Mouse (Mus musculus): ENCODE measurements around the gene Atf1. TPM values are rescaled to one million over a fixed set of nuclear protein-coding genes. Genes with fewer than 3 reads are reported as not detected.
"Not testable (repeated sequence)": the region's sequence is repeated elsewhere in the genome, so short reads cannot be mapped to it uniquely, and the experiment has no call there.

Atf1 gene
- polyA plus RNA-seq, 1 experiment from 2014 or later = 31.8 TPM

GRCm38 (mm10) chr15:100265586-100266325 is 38.1 kb downstream of the Atf1 start:
- Histone ChIP-seq H3K9me3 (ENCODE audit: control insufficient read depth, low read length) (no peaks in the 10 kb centered on the region), H3K27ac (ENCODE audit: low read depth, low read length) (no peak overlapping the region), H3K27me3 (ENCODE audit: control insufficient read depth, insufficient read depth, low read length) (no peaks in the 10 kb centered on the region), H3K4me2 (no peak overlapping the region), H3K36me3 (ENCODE audit: control insufficient read depth, insufficient read depth, low read length) (no peaks in the 10 kb centered on the region), H3K4me1 (ENCODE audit: control insufficient read depth, insufficient read depth, low read length) (no peaks in the 10 kb centered on the region), H3K4me3 (ENCODE audit: low read depth, low read length) (no peak overlapping the region), H3K9ac (ENCODE audit: low read length) (no peak overlapping the region)
- no peak for ATAC-seq (ENCODE audit: low FRiP score)
- WGBS = 80% methylated on average over 4 of the region's 5 CpGs
- DNase-seq (ENCODE audit: low spot score, missing footprints) = no peak

- DNase-seq (ENCODE audit: low spot score, missing footprints) (no peak), ATAC-seq (ENCODE audit: low FRiP score) (no peak)
- Histone ChIP-seq H3K27ac (ENCODE audit: low read depth, low read length) (no peak overlapping the region), H3K27me3 (ENCODE audit: control insufficient read depth, insufficient read depth, low read length) (no peaks in the 10 kb centered on the region), H3K36me3 (ENCODE audit: control insufficient read depth, insufficient read depth, low read length) (no peaks in the 10 kb centered on the region), H3K4me3 (ENCODE audit: low read depth, low read length) (no peak overlapping the region), H3K4me1 (ENCODE audit: control insufficient read depth, insufficient read depth, low read length) (no peaks in the 10 kb centered on the region), H3K4me2 (no peak overlapping the region), H3K9me3 (ENCODE audit: control insufficient read depth, low read length) (no peaks in the 10 kb centered on the region), H3K9ac (ENCODE audit: low read length) (no peak overlapping the region)
- 76% methylated on average over 2 of the region's 2 CpGs for WGBS
Observed at GRCm38 (mm10) chr15:100268916-100269315, 41.3 kb downstream of the Atf1 start.

- no peak overlapping the region for H3K4me2 ChIP-seq
- WGBS = 11% methylated on average over 9 of the region's 9 CpGs
- no peak overlapping the region for H3K4me3 ChIP-seq (ENCODE audit: low read depth, low read length)
- no peak overlapping the region for H3K27ac ChIP-seq (ENCODE audit: low read depth, low read length)
- H3K27me3 ChIP-seq (ENCODE audit: control insufficient read depth, insufficient read depth, low read length) = no peaks in the 10 kb centered on the region
- ATAC-seq (ENCODE audit: low FRiP score) = no peak
- DNase-seq (ENCODE audit: low spot score, missing footprints) = no peak
- H3K36me3 ChIP-seq (ENCODE audit: control insufficient read depth, insufficient read depth, low read length) = no peaks in the 10 kb centered on the region
- H3K9me3 ChIP-seq (ENCODE audit: control insufficient read depth, low read length) = no peaks in the 10 kb centered on the region
- no peak overlapping the region for H3K9ac ChIP-seq (ENCODE audit: low read length)
- H3K4me1 ChIP-seq (ENCODE audit: control insufficient read depth, insufficient read depth, low read length) = no peaks in the 10 kb centered on the region
Observed at GRCm38 (mm10) chr15:100269776-100270175, 42.2 kb downstream of the Atf1 start.

- 16% methylated on average over 7 of the region's 7 CpGs for WGBS
- H3K36me3 ChIP-seq (ENCODE audit: control insufficient read depth, insufficient read depth, low read length); H3K9ac ChIP-seq (ENCODE audit: low read length); ATAC-seq (ENCODE audit: low FRiP score); H3K27me3 ChIP-seq (ENCODE audit: control insufficient read depth, insufficient read depth, low read length); DNase-seq (ENCODE audit: low spot score, missing footprints); H3K27ac ChIP-seq (ENCODE audit: low read depth, low read length); H3K4me1 ChIP-seq (ENCODE audit: control insufficient read depth, insufficient read depth, low read length); H3K4me3 ChIP-seq (ENCODE audit: low read depth, low read length); H3K9me3 ChIP-seq (ENCODE audit: control insufficient read depth, low read length); H3K4me2 ChIP-seq: not testable (repeated sequence)
Observed at GRCm38 (mm10) chr15:100270609-100271008, 43.0 kb downstream of the Atf1 start.

GRCm38 (mm10) chr15:100271411-100271810 is 43.8 kb downstream of the Atf1 start:
- Histone ChIP-seq H3K27ac (ENCODE audit: low read depth, low read length) (no peak overlapping the region), H3K9me3 (ENCODE audit: control insufficient read depth, low read length) (no peaks in the 10 kb centered on the region), H3K4me1 (ENCODE audit: control insufficient read depth, insufficient read depth, low read length) (no peaks in the 10 kb centered on the region), H3K9ac (ENCODE audit: low read length) (no peak overlapping the region), H3K27me3 (ENCODE audit: control insufficient read depth, insufficient read depth, low read length) (no peaks in the 10 kb centered on the region), H3K4me2 (no peak overlapping the region), H3K36me3 (ENCODE audit: control insufficient read depth, insufficient read depth, low read length) (no peaks in the 10 kb centered on the region), H3K4me3 (ENCODE audit: low read depth, low read length) (no peak overlapping the region)
- WGBS = 51% methylated on average over 14 of the region's 14 CpGs
- DNase-seq (ENCODE audit: low spot score, missing footprints) (no peak), ATAC-seq (ENCODE audit: low FRiP score) (no peak)

- WGBS = 87% methylated on average over 4 of the region's 4 CpGs
- H3K4me3 ChIP-seq (ENCODE audit: low read depth, low read length); H3K36me3 ChIP-seq (ENCODE audit: control insufficient read depth, insufficient read depth, low read length); H3K4me2 ChIP-seq; H3K27ac ChIP-seq (ENCODE audit: low read depth, low read length); H3K4me1 ChIP-seq (ENCODE audit: control insufficient read depth, insufficient read depth, low read length); H3K27me3 ChIP-seq (ENCODE audit: control insufficient read depth, insufficient read depth, low read length); DNase-seq (ENCODE audit: low spot score, missing footprints); H3K9ac ChIP-seq (ENCODE audit: low read length); H3K9me3 ChIP-seq (ENCODE audit: control insufficient read depth, low read length); ATAC-seq (ENCODE audit: low FRiP score): not testable (repeated sequence)
Observed at GRCm38 (mm10) chr15:100273791-100274308, 46.2 kb downstream of the Atf1 start.

GRCm38 (mm10) chr15:100274790-100275559 is 47.4 kb downstream of the Atf1 start:
- DNase-seq (ENCODE audit: low spot score, missing footprints) = no peak
- Histone ChIP-seq H3K27ac (ENCODE audit: low read depth, low read length) (no peak overlapping the region), H3K4me1 (ENCODE audit: control insufficient read depth, insufficient read depth, low read length) (no peaks in the 10 kb centered on the region), H3K9me3 (ENCODE audit: control insufficient read depth, low read length) (no peaks in the 10 kb centered on the region), H3K9ac (ENCODE audit: low read length) (no peak overlapping the region), H3K4me2 (no peak overlapping the region), H3K4me3 (ENCODE audit: low read depth, low read length) (no peak overlapping the region), H3K36me3 (ENCODE audit: control insufficient read depth, insufficient read depth, low read length) (no peaks in the 10 kb centered on the region), H3K27me3 (ENCODE audit: control insufficient read depth, insufficient read depth, low read length) (no peaks in the 10 kb centered on the region)
- no peak for ATAC-seq (ENCODE audit: low FRiP score)
- 83% methylated on average over 7 of the region's 7 CpGs for WGBS

- WGBS = 92% methylated on average over 4 of the region's 4 CpGs
- no peaks in the 10 kb centered on the region for H3K9me3 ChIP-seq (ENCODE audit: control insufficient read depth, low read length)
- no peak overlapping the region for H3K4me3 ChIP-seq (ENCODE audit: low read depth, low read length)
- no peak overlapping the region for H3K27ac ChIP-seq (ENCODE audit: low read depth, low read length)
- no peaks in the 10 kb centered on the region for H3K36me3 ChIP-seq (ENCODE audit: control insufficient read depth, insufficient read depth, low read length)
- H3K9ac ChIP-seq (ENCODE audit: low read length) = no peak overlapping the region
- no peak for ATAC-seq (ENCODE audit: low FRiP score)
- H3K27me3 ChIP-seq (ENCODE audit: control insufficient read depth, insufficient read depth, low read length) = no peaks in the 10 kb centered on the region
- H3K4me2 ChIP-seq = no peak overlapping the region
- H3K4me1 ChIP-seq (ENCODE audit: control insufficient read depth, insufficient read depth, low read length) = no peaks in the 10 kb centered on the region
- no peak for DNase-seq (ENCODE audit: low spot score, missing footprints)
Observed at GRCm38 (mm10) chr15:100276403-100276802, 48.8 kb downstream of the Atf1 start.

- H3K4me2 ChIP-seq = no peak overlapping the region
- H3K9me3 ChIP-seq (ENCODE audit: control insufficient read depth, low read length) = no peaks in the 10 kb centered on the region
- H3K9ac ChIP-seq (ENCODE audit: low read length) = no peak overlapping the region
- no peaks in the 10 kb centered on the region for H3K27me3 ChIP-seq (ENCODE audit: control insufficient read depth, insufficient read depth, low read length)
- 91% methylated on average over 3 of the region's 3 CpGs for WGBS
- no peaks in the 10 kb centered on the region for H3K4me1 ChIP-seq (ENCODE audit: control insufficient read depth, insufficient read depth, low read length)
- H3K27ac ChIP-seq (ENCODE audit: low read depth, low read length) = no peak overlapping the region
- ATAC-seq (ENCODE audit: low FRiP score) (no peak), DNase-seq (ENCODE audit: low spot score, missing footprints) (no peak)
- H3K36me3 ChIP-seq (ENCODE audit: control insufficient read depth, insufficient read depth, low read length) = no peaks in the 10 kb centered on the region
- no peak overlapping the region for H3K4me3 ChIP-seq (ENCODE audit: low read depth, low read length)
Observed at GRCm38 (mm10) chr15:100277586-100277985, 50.0 kb downstream of the Atf1 start.

All from midbrain, embryonic 11.5 days (tissue).